Mouse (Mus musculus) liver, adult 2 months (tissue): ENCODE data around the gene E4f1. TPM values are rescaled to one million over a fixed set of nuclear protein-coding genes. Genes with fewer than 3 reads are reported as not detected.

Experiments used
- DNase-seq: peaks from one replicate; pipeline ENCODE4 v3.0.0-alpha.2; 2011; ENCODE audit warnings: low read depth, low spot score; ENCODE audit errors: extremely low read depth
- H3K27ac ChIP-seq: fragments of 200-500 bp; replicated peaks from 2 replicates; pipeline ENCODE4 v1.5.1; 2012; ENCODE audit warnings: low read depth, mild to moderate bottlenecking, control low read depth, inconsistent platforms, low read length; ENCODE audit not compliant: insufficient read depth
- H3K27me3 ChIP-seq: fragments of 200-500 bp; 2 replicates; pipeline ENCODE4 v1.6.1; 2012; ENCODE audit warnings: mild to moderate bottlenecking, moderate library complexity, low read length, inconsistent platforms; ENCODE audit not compliant: control insufficient read depth, insufficient read depth
- H3K36me3 ChIP-seq: fragments of 200-500 bp; 2 replicates; pipeline ENCODE4 v1.6.1; 2012; ENCODE audit warnings: low read length, inconsistent platforms; ENCODE audit not compliant: control insufficient read depth, insufficient read depth
- H3K4me1 ChIP-seq: fragments of 200-500 bp; 2 replicates; pipeline ENCODE4 v1.6.1; 2011; ENCODE audit warnings: low read length; ENCODE audit not compliant: control insufficient read depth, insufficient read depth
- H3K4me3 ChIP-seq: fragments of 200-500 bp; 2 replicates; pipeline ENCODE4 v1.5.1; 2011; ENCODE audit warnings: low read depth, mild to moderate bottlenecking, control low read depth, low read length, moderate library complexity; ENCODE audit not compliant: insufficient read depth
- H3K79me2 ChIP-seq: fragments of 200-500 bp; 2 replicates; pipeline ENCODE4 v1.6.1; 2012; ENCODE audit warnings: inconsistent platforms, mild to moderate bottlenecking, low read length, moderate library complexity; ENCODE audit not compliant: control insufficient read depth, insufficient read depth
- H3K9ac ChIP-seq: fragments of 200-500 bp; 2 replicates; pipeline ENCODE4 v1.6.1; 2012; ENCODE audit warnings: low read depth, mild to moderate bottlenecking, control low read depth, inconsistent platforms, low read length
- CTCF ChIP-seq: fragments of 200-500 bp; IDR thresholded peaks from 2 replicates; pipeline ENCODE4 v1.5.1; 2011; ENCODE audit warnings: low read depth, low read length, control low read depth
- POLR2A ChIP-seq: fragments of 200-500 bp; IDR thresholded peaks from 2 replicates; pipeline ENCODE4 v1.6.1; 2011; ENCODE audit warnings: low read length, control low read depth; ENCODE audit not compliant: insufficient read depth; ENCODE audit errors: extremely low read depth
- WGBS: fragments of 180-500 bp; shearing (Covaris S2); methylation state at CpG from one replicate; pipeline ENCODE4 v1.1.7; 2018; 5-methylcytosine and 5-hydroxymethylcytosine counted together
- polyA plus RNA-seq: library from polyadenylated mRNA; depleted of rRNA; stranded (reverse); fragments of >200 nt; gene quantifications from 2 replicates; pipeline ENCODE4 v1.2.3, GENCODE M21; 2012; rRNA removed
- total RNA-seq: library from RNA; depleted of rRNA; stranded (reverse); fragments of >200 nt; gene quantifications from 2 replicates; pipeline ENCODE4 v1.2.3, GENCODE M21; 2014; rRNA removed

E4f1 gene
- total and polyA plus RNA-seq, 2 experiments: 6.7 to 33.3 TPM

GRCm38 (mm10) chr17:24413557-24414211 is 56.4 kb downstream of the E4f1 start:
- Histone ChIP-seq H3K79me2 (peaks cover 22% of the 10 kb centered on the region; the same call in 1 of the 2 replicates), H3K36me3 (peaks cover 16% of the 10 kb centered on the region), H3K4me3 (peak overlapping the region; percentile 40; the same call in 1 of the 2 replicates), H3K4me1 (peaks cover 7% of the 10 kb centered on the region), H3K27me3 (no peaks in the 10 kb centered on the region), H3K27ac (peak overlapping the region; percentile 71), H3K9ac (peak overlapping the region; percentile 47)
- peak; percentile 56 for DNase-seq
- WGBS: 9% methylated on average over 22 of the region's 22 CpGs
- no peak for TF ChIP-seq POLR2A
- TF ChIP-seq CTCF: peak; percentile 43

GRCm38 (mm10) chr17:24407116-24407803 is 62.9 kb downstream of the E4f1 start:
- H3K27ac ChIP-seq: no peak overlapping the region
- H3K4me1 ChIP-seq: no peaks in the 10 kb centered on the region
- H3K27me3 ChIP-seq: no peaks in the 10 kb centered on the region
- no peaks in the 10 kb centered on the region for H3K79me2 ChIP-seq
- H3K9ac ChIP-seq: no peak overlapping the region
- DNase-seq: no peak
- TF ChIP-seq POLR2A (no peak), CTCF (no peak)
- no peak overlapping the region for H3K4me3 ChIP-seq
- 91% methylated on average over 12 of the region's 12 CpGs for WGBS
- peaks cover 34% of the 10 kb centered on the region for H3K36me3 ChIP-seq

- no peak for TF ChIP-seq CTCF
- TF ChIP-seq POLR2A: no peak
- no peak overlapping the region for H3K4me3 ChIP-seq
- no peak overlapping the region for H3K9ac ChIP-seq
- H3K79me2 ChIP-seq: no peaks in the 10 kb centered on the region
- H3K36me3 ChIP-seq: peaks cover 31% of the 10 kb centered on the region
- H3K27ac ChIP-seq: no peak overlapping the region
- H3K4me1 ChIP-seq: no peaks in the 10 kb centered on the region
- 85% methylated on average over 3 of the region's 3 CpGs for WGBS
- no peaks in the 10 kb centered on the region for H3K27me3 ChIP-seq
- DNase-seq: peak; percentile 18
These were observed 67.7 kb downstream of the E4f1 start for GRCm38 (mm10) chr17:24402371-24402770.

GRCm38 (mm10) chr17:24394456-24394855 is 75.7 kb downstream of the E4f1 start:
- 88% methylated on average over 7 of the region's 7 CpGs for WGBS
- Histone ChIP-seq H3K36me3 (peaks cover 3% of the 10 kb centered on the region), H3K9ac (no peak overlapping the region), H3K79me2 (no peaks in the 10 kb centered on the region), H3K27ac (no peak overlapping the region), H3K27me3 (no peaks in the 10 kb centered on the region), H3K4me1 (no peaks in the 10 kb centered on the region), H3K4me3 (no peak overlapping the region)
- no peak for DNase-seq
- no peak for TF ChIP-seq CTCF
- TF ChIP-seq POLR2A: no peak

Other genes starting within 250 kb of the E4f1 start
- 44.1 and 53.2 TPM in 2 replicates for gene Tedc2, start 249.5 kb downstream of the E4f1 start, total RNA-seq
- 61.4 and 78.0 TPM in 2 replicates for gene Tedc2, start 249.5 kb downstream of the E4f1 start, polyA plus RNA-seq
- 3.0 and 3.5 TPM in 2 replicates for gene Ccnf, start 218.8 kb downstream of the E4f1 start, total RNA-seq
- gene Ccnf, start 218.8 kb downstream of the E4f1 start, polyA plus RNA-seq: 5.5 and 6.5 TPM in 2 replicates
- not detected in 2 replicates for gene Abca17, start 119.2 kb downstream of the E4f1 start, total RNA-seq
- 0.02 TPM in 1 of 2 replicates, not detected in the other for gene Abca17, start 119.2 kb downstream of the E4f1 start, polyA plus RNA-seq
- 36.0 and 46.1 TPM in 2 replicates for gene Abca3, start 118.4 kb downstream of the E4f1 start, total RNA-seq
- 70.0 and 76.6 TPM in 2 replicates for gene Abca3, start 118.4 kb downstream of the E4f1 start, polyA plus RNA-seq
- gene Rnps1, start 55.7 kb downstream of the E4f1 start, total RNA-seq: 17.3 and 20.7 TPM in 2 replicates
- gene Rnps1, start 55.7 kb downstream of the E4f1 start, polyA plus RNA-seq: 32.7 and 37.6 TPM in 2 replicates
- 176 and 218 TPM in 2 replicates for gene Eci1, start 43.7 kb downstream of the E4f1 start, total RNA-seq
- 249 and 286 TPM in 2 replicates for gene Eci1, start 43.7 kb downstream of the E4f1 start, polyA plus RNA-seq
- 0.74 and 1.2 TPM in 2 replicates for gene Dnase1l2, start 27.2 kb downstream of the E4f1 start, total RNA-seq
- gene Dnase1l2, start 27.2 kb downstream of the E4f1 start, polyA plus RNA-seq: 1.7 and 2.4 TPM in 2 replicates
- gene Pgp, start 79 bp upstream of the E4f1 start, total RNA-seq: 9.2 and 11.9 TPM in 2 replicates
- gene Pgp, start 79 bp upstream of the E4f1 start, polyA plus RNA-seq: 25.8 and 26.6 TPM in 2 replicates
- not detected in 2 replicates for gene Bricd5, start 3.6 kb upstream of the E4f1 start, total RNA-seq
- gene Bricd5, start 3.6 kb upstream of the E4f1 start, polyA plus RNA-seq: 0.24 and 0.67 TPM in 2 replicates
- 3.5 and 3.9 TPM in 2 replicates for gene Mlst8, start 8.8 kb upstream of the E4f1 start, total RNA-seq
- 12.9 and 16.7 TPM in 2 replicates for gene Mlst8, start 8.8 kb upstream of the E4f1 start, polyA plus RNA-seq
- under 0.01 and 0.18 TPM in 2 replicates for gene Caskin1, start 18.3 kb upstream of the E4f1 start, total RNA-seq
- 0.18 and 0.26 TPM in 2 replicates for gene Caskin1, start 18.3 kb upstream of the E4f1 start, polyA plus RNA-seq
- 13.4 and 14.4 TPM in 2 replicates for gene Traf7, start 57.6 kb upstream of the E4f1 start, total RNA-seq
- 25.3 and 47.5 TPM in 2 replicates for gene Traf7, start 57.6 kb upstream of the E4f1 start, polyA plus RNA-seq
- 0.13 and 0.37 TPM in 2 replicates for gene Rab26, start 63.9 kb upstream of the E4f1 start, total RNA-seq
- 0.15 and 0.40 TPM in 2 replicates for gene Rab26, start 63.9 kb upstream of the E4f1 start, polyA plus RNA-seq
- gene Pkd1, start 79.5 kb upstream of the E4f1 start, total RNA-seq: 9.9 and 11.4 TPM in 2 replicates
- gene Pkd1, start 79.5 kb upstream of the E4f1 start, polyA plus RNA-seq: 14.7 and 17.4 TPM in 2 replicates
- 19.5 and 27.9 TPM in 2 replicates for gene Tsc2, start 162.3 kb upstream of the E4f1 start, total RNA-seq
- 63.4 and 79.3 TPM in 2 replicates for gene Tsc2, start 162.3 kb upstream of the E4f1 start, polyA plus RNA-seq
- 8.1 and 9.7 TPM in 2 replicates for gene Nthl1, start 162.4 kb upstream of the E4f1 start, total RNA-seq
- 11.3 and 11.5 TPM in 2 replicates for gene Nthl1, start 162.4 kb upstream of the E4f1 start, polyA plus RNA-seq
- gene Slc9a3r2, start 180.0 kb upstream of the E4f1 start, total RNA-seq: 8.8 and 13.6 TPM in 2 replicates
- 24.9 and 31.5 TPM in 2 replicates for gene Slc9a3r2, start 180.0 kb upstream of the E4f1 start, polyA plus RNA-seq
- gene Npw, start 188.1 kb upstream of the E4f1 start, total RNA-seq: not detected in 2 replicates
- not detected in 2 replicates for gene Npw, start 188.1 kb upstream of the E4f1 start, polyA plus RNA-seq
- 11.1 and 16.0 TPM in 2 replicates for gene Zfp598, start 199.4 kb upstream of the E4f1 start, total RNA-seq
- gene Zfp598, start 199.4 kb upstream of the E4f1 start, polyA plus RNA-seq: 67.8 and 106 TPM in 2 replicates
- gene Syngr3, start 219.6 kb upstream of the E4f1 start, total RNA-seq: 0.09 and 0.13 TPM in 2 replicates
- gene Syngr3, start 219.6 kb upstream of the E4f1 start, polyA plus RNA-seq: 0.10 TPM in 2 replicates
- 32.6 and 38.2 TPM in 2 replicates for gene Gfer, start 225.8 kb upstream of the E4f1 start, total RNA-seq
- gene Gfer, start 225.8 kb upstream of the E4f1 start, polyA plus RNA-seq: 49.8 and 51.9 TPM in 2 replicates
- 0.37 and 0.40 TPM in 2 replicates for gene Noxo1, start 225.9 kb upstream of the E4f1 start, total RNA-seq
- gene Noxo1, start 225.9 kb upstream of the E4f1 start, polyA plus RNA-seq: 2.7 TPM in 2 replicates
- 14.2 and 17.8 TPM in 2 replicates for gene Tbl3, start 237.3 kb upstream of the E4f1 start, total RNA-seq
- gene Tbl3, start 237.3 kb upstream of the E4f1 start, polyA plus RNA-seq: 29.4 and 37.9 TPM in 2 replicates
- gene Rnf151, start 247.8 kb upstream of the E4f1 start, total RNA-seq: not detected in 2 replicates
- 0.19 TPM in 1 of 2 replicates, not detected in the other for gene Rnf151, start 247.8 kb upstream of the E4f1 start, polyA plus RNA-seq
- 802 and 1,081 TPM in 2 replicates for gene Rps2, start 247.8 kb upstream of the E4f1 start, total RNA-seq
- gene Rps2, start 247.8 kb upstream of the E4f1 start, polyA plus RNA-seq: 2,199 and 2,424 TPM in 2 replicates